Mouse (Mus musculus): ENCODE measurements around the gene Rps6ka2. TPM values are rescaled to one million over a fixed set of nuclear protein-coding genes. Genes with fewer than 3 reads are reported as not detected.
"Not testable (repeated sequence)": the region's sequence is repeated elsewhere in the genome, so short reads cannot be mapped to it uniquely, and the experiment has no call there.

Gene Rps6ka2
- 24.4 and 29.9 TPM in 2 replicates for polyA plus RNA-seq (2015; fragmentation: Nextera tagmentation; extraction: Ambion mirVana)

- no peaks in the 10 kb centered on the region for H3K27me3 ChIP-seq
- H3K9me3 ChIP-seq (replicated peaks), result no peaks in the 10 kb centered on the region
- peak within 1 kb of the TSS; percentile 82 for H3K9ac ChIP-seq
- H3K4me3 ChIP-seq, result peak within 1 kb of the TSS; percentile 82
- under 1% methylated on average over 55 of the region's 56 CpGs for WGBS
- peak within 1 kb of the TSS; percentile 94 for H3K27ac ChIP-seq
- no peaks in the 10 kb centered on the region for H3K36me3 ChIP-seq
- H3K4me1 ChIP-seq (replicated peaks), result peaks cover 31% of the 10 kb centered on the region
- ATAC-seq (replicated peaks; ENCODE audit: insufficient number of reproducible peaks, insufficient read depth, low FRiP score, low read depth), result peak; percentile 99
- H3K4me2 ChIP-seq, result peak within 1 kb of the TSS; percentile 91
Measured at GRCm38 (mm10) chr17:7169627-7170303, at the start of gene Rps6ka2. Gene Rps6ka2 (plus strand): TSS chr17:7170115.

GRCm38 (mm10) chr17:7120835-7121234, 49.1 kb upstream of the Rps6ka2 start:
- H3K4me2 ChIP-seq; H3K9ac ChIP-seq; H3K36me3 ChIP-seq; ATAC-seq (replicated peaks; ENCODE audit: insufficient number of reproducible peaks, insufficient read depth, low FRiP score, low read depth); H3K9me3 ChIP-seq (replicated peaks); H3K27me3 ChIP-seq; H3K27ac ChIP-seq; H3K4me3 ChIP-seq; H3K4me1 ChIP-seq (replicated peaks): not testable (repeated sequence)
- 78% methylated on average over 3 of the region's 3 CpGs for WGBS

- H3K9ac ChIP-seq; H3K27ac ChIP-seq; H3K9me3 ChIP-seq (replicated peaks); H3K27me3 ChIP-seq; H3K4me1 ChIP-seq (replicated peaks); ATAC-seq (replicated peaks; ENCODE audit: insufficient number of reproducible peaks, insufficient read depth, low FRiP score, low read depth); H3K4me2 ChIP-seq; H3K4me3 ChIP-seq; H3K36me3 ChIP-seq: not testable (repeated sequence)
- WGBS, result 62% methylated on average over 11 of the region's 11 CpGs
Measured at GRCm38 (mm10) chr17:7122554-7122953, 47.4 kb upstream of the Rps6ka2 start.

DNA sequence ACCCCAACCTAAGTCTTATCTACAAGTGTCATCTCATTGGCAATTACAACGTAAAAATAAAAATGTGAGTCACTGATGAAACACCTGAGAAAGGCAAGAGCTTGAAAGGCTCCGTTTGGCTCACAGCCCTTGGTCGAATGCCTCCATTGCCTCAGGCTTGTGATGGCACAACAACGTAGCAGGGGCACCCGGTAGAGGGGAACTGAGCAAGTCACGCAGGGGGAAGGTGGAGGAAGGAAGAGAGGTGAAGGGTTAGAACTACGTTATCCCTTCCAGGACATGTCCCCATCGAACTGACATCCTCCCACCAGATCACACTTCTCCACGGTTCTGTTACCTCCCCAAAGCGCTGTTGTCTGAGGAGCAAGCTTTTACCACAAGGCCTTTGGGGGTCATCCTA, 43.4 kb upstream of the Rps6ka2 start:
- not testable (repeated sequence) for H3K36me3 ChIP-seq; H3K27ac ChIP-seq; H3K9ac ChIP-seq; H3K9me3 ChIP-seq (replicated peaks); H3K4me2 ChIP-seq; H3K27me3 ChIP-seq; ATAC-seq (replicated peaks; ENCODE audit: insufficient number of reproducible peaks, insufficient read depth, low FRiP score, low read depth); H3K4me3 ChIP-seq; H3K4me1 ChIP-seq (replicated peaks)
- WGBS, result 69% methylated on average over 8 of the region's 10 CpGs

DNA sequence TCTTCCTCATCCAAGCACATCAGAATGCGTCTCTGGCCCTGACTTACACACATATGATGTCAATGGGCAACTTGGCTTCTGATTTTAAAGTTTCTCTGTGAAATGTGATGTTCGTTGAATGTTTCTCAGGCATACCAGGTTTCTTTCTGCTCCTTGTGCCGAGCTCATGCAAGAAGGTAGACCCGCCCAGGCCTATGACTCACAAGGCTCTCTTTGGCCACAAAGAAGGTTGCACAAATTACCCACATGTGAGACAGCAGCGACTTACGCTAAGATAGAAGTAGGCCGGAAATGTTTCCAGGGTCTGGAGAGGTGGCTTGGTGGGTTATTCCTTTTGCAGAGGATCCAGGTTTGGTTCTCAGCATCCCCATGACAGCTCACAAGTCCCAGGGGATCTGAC, 35.9 kb upstream of the Rps6ka2 start:
- H3K27me3 ChIP-seq; ATAC-seq (replicated peaks; ENCODE audit: insufficient number of reproducible peaks, insufficient read depth, low FRiP score, low read depth); H3K4me3 ChIP-seq; H3K36me3 ChIP-seq; H3K27ac ChIP-seq; H3K9me3 ChIP-seq (replicated peaks); H3K4me2 ChIP-seq; H3K9ac ChIP-seq; H3K4me1 ChIP-seq (replicated peaks): not testable (repeated sequence)
- WGBS, result no CpG with 5 or more reads among the region's 7 CpGs

- H3K4me1 ChIP-seq (replicated peaks); H3K4me2 ChIP-seq; H3K4me3 ChIP-seq; ATAC-seq (replicated peaks; ENCODE audit: insufficient number of reproducible peaks, insufficient read depth, low FRiP score, low read depth); H3K9me3 ChIP-seq (replicated peaks); H3K27me3 ChIP-seq; H3K36me3 ChIP-seq; H3K27ac ChIP-seq; H3K9ac ChIP-seq: not testable (repeated sequence)
- 93% methylated on average over 7 of the region's 8 CpGs for WGBS
Measured at GRCm38 (mm10) chr17:7135277-7135676, 34.6 kb upstream of the Rps6ka2 start.

GRCm38 (mm10) chr17:7138186-7138925, 31.6 kb upstream of the Rps6ka2 start:
- ATAC-seq (replicated peaks; ENCODE audit: insufficient number of reproducible peaks, insufficient read depth, low FRiP score, low read depth), result no peak
- Histone ChIP-seq H3K9ac (no peak overlapping the region), H3K4me1 (replicated peaks) (peaks cover 6% of the 10 kb centered on the region; the same call in 1 of the 2 replicates), H3K36me3 (no peaks in the 10 kb centered on the region), H3K27ac (no peak overlapping the region), H3K4me3 (no peak overlapping the region), H3K27me3 (no peaks in the 10 kb centered on the region; the same call in 1 of the 2 replicates), H3K4me2 (no peak overlapping the region), H3K9me3 (replicated peaks) (no peaks in the 10 kb centered on the region)
- 64% methylated on average over 21 of the region's 21 CpGs for WGBS

- Histone ChIP-seq H3K9ac (no peak overlapping the region), H3K4me2 (no peak overlapping the region), H3K9me3 (replicated peaks) (no peaks in the 10 kb centered on the region), H3K4me1 (replicated peaks) (peaks cover 14% of the 10 kb centered on the region), H3K27me3 (no peaks in the 10 kb centered on the region; the same call in 1 of the 2 replicates), H3K27ac (no peak overlapping the region), H3K36me3 (no peaks in the 10 kb centered on the region), H3K4me3 (no peak overlapping the region)
- ATAC-seq (replicated peaks; ENCODE audit: insufficient number of reproducible peaks, insufficient read depth, low FRiP score, low read depth), result no peak
- 85% methylated on average over 10 of the region's 10 CpGs for WGBS
Measured at GRCm38 (mm10) chr17:7140399-7141174, 29.3 kb upstream of the Rps6ka2 start.

DNA sequence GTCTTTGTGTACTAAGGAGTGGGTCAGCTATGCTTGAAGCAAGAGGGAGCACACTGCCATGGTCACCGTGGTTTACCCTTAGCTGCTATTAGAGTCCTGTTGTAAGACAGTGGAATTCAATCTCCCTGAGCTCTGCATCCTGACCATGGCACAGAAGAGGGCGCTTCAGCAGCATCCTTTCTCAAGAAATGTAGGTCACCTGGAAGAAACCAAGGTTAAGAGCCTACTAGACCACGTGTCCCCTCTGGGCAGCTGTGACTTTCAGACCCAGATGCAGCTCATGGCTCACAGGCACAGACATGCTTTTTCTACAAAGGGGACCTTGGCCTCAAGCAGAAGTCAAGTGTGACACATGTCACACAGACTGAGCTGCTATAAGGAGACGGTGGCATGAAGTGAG, 27.5 kb upstream of the Rps6ka2 start:
- H3K27me3 ChIP-seq, result no peaks in the 10 kb centered on the region; the same call in 1 of the 2 replicates
- ATAC-seq (replicated peaks; ENCODE audit: insufficient number of reproducible peaks, insufficient read depth, low FRiP score, low read depth), result no peak
- no peak overlapping the region for H3K4me3 ChIP-seq
- no peaks in the 10 kb centered on the region for H3K36me3 ChIP-seq
- no peak overlapping the region for H3K4me2 ChIP-seq
- H3K4me1 ChIP-seq (replicated peaks), result peaks cover 20% of the 10 kb centered on the region
- WGBS, result 45% methylated on average over 4 of the region's 4 CpGs
- no peak overlapping the region for H3K27ac ChIP-seq
- H3K9me3 ChIP-seq (replicated peaks), result no peaks in the 10 kb centered on the region
- no peak overlapping the region for H3K9ac ChIP-seq

DNA sequence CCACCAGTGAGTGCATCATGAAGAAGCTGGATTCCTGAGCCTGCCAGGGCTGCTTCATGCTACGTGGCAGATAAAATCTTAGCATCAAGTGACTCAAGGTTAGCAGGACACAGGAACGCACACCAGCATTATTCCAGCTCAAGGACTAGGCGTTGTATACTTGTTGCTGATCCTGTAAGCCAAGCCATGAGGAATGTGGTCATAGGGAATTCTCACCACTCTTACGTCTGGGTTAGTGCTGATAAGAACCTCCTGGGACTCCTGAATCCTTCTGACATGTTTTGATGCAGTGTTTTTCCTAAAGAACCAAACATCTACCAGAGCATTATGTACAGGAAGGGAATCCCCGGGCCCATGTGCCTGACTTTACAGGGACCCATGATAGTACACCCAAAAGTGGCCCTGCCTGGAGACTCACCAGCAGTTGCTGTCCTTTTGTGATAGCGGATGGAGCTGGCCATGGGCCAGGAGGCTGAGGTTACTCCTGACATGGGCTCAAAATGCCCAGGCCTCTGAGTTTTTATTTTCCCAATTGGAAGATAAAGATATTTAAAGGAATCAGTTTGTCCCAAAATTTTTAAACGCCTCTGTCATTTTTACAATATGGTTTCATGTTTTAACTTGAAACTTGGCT, 25.9 kb upstream of the Rps6ka2 start:
- no peak for ATAC-seq (replicated peaks; ENCODE audit: insufficient number of reproducible peaks, insufficient read depth, low FRiP score, low read depth)
- Histone ChIP-seq H3K4me1 (replicated peaks) (peaks cover 14% of the 10 kb centered on the region), H3K4me3 (no peak overlapping the region), H3K4me2 (no peak overlapping the region), H3K27ac (peak overlapping the region; percentile 32), H3K9ac (no peak overlapping the region), H3K9me3 (replicated peaks) (no peaks in the 10 kb centered on the region), H3K27me3 (no peaks in the 10 kb centered on the region; the same call in 1 of the 2 replicates), H3K36me3 (no peaks in the 10 kb centered on the region)
- WGBS, result 25% methylated on average over 7 of the region's 7 CpGs

Data from heart, embryonic 15.5 days (tissue).